Mouse (Mus musculus): Measurements from ENCODE around the gene Gdf15. TPM values are rescaled to one million over a fixed set of nuclear protein-coding genes. Genes with fewer than 3 reads are reported as not detected.

Gdf15 gene
- polyA plus RNA-seq, 1 experiment, result not detected

DNA sequence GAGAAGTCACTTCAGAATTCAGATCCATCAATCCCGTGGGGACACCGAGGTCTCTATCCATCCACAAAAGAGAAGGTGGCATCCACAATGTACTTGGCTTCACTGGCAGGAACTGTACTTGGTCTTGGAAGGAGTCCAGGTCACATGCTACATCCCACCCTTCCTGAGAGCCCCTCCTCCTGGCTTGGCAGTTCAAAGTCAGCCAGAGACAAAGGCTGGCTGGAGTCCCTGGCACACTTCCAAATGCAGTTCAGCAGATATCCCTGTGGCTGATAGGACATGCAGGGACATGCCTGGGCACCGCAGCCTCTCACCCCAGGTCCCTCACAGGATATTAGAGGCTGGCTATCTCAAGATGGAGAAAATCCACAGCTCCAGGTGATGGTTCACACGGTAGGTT, 17.1 kb upstream of the Gdf15 start:
- TF ChIP-seq TAL1 (IDR thresholded peaks at IDR 0.05; ENCODE audit: low read length) (no peak), GATA1 (IDR thresholded peaks at IDR 0.05; ENCODE audit: low read length) (no peak)
- H3K9me3 ChIP-seq (ENCODE audit: control insufficient read depth, low read length), result no peaks in the 10 kb centered on the region
- peaks cover 33% of the 10 kb centered on the region for H3K4me1 ChIP-seq (ENCODE audit: control insufficient read depth)
- H3K27me3 ChIP-seq (ENCODE audit: control insufficient read depth), result no peaks in the 10 kb centered on the region
- peaks cover 41% of the 10 kb centered on the region for H3K36me3 ChIP-seq (ENCODE audit: control insufficient read depth)
- no peak overlapping the region for H3K4me3 ChIP-seq (replicated peaks)

DNA sequence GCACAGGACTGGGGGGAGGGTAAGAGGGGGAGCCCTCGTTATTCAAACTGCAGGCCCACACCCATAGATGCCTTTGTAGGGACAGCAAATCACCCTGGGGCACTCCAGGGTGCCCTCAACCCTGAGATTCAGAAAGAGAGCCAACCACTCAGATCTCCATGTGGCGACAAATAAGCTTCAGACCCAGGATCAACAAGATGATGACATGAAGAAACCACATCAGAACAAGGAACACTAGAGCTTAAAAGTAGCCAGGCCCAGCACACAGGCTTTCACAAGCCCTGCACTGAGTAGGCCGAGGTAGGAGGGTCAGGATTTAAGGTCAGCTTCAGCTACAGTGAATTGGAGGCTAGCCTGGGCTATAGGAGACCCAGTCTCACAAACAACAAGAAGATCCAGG, 16.7 kb upstream of the Gdf15 start:
- TF ChIP-seq GATA1 (IDR thresholded peaks at IDR 0.05; ENCODE audit: low read length), result no peak
- TF ChIP-seq TAL1 (IDR thresholded peaks at IDR 0.05; ENCODE audit: low read length), result no peak
- H3K9me3 ChIP-seq (ENCODE audit: control insufficient read depth, low read length), result no peaks in the 10 kb centered on the region
- H3K4me1 ChIP-seq (ENCODE audit: control insufficient read depth), result peaks cover 32% of the 10 kb centered on the region
- H3K36me3 ChIP-seq (ENCODE audit: control insufficient read depth), result peaks cover 38% of the 10 kb centered on the region
- no peaks in the 10 kb centered on the region for H3K27me3 ChIP-seq (ENCODE audit: control insufficient read depth)
- no peak overlapping the region for H3K4me3 ChIP-seq (replicated peaks)

DNA sequence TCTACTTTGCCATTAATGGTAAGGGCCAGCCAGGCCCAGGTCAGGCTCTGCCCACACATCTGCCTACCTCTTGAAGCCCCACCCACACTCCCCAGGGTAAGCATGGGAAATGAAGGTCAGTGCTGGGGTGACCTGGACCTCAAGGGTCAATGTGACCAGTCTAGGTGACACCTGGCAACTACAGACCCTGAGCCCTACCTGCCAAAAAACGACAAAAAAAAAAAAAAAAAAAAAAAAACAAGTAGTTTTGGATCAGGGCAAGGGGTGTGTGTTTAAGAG, 15.8 kb upstream of the Gdf15 start:
- TF ChIP-seq GATA1 (IDR thresholded peaks at IDR 0.05; ENCODE audit: low read length) (no peak), TAL1 (IDR thresholded peaks at IDR 0.05; ENCODE audit: low read length) (no peak)
- Histone ChIP-seq H3K9me3 (ENCODE audit: control insufficient read depth, low read length) (no peaks in the 10 kb centered on the region), H3K27me3 (ENCODE audit: control insufficient read depth) (no peaks in the 10 kb centered on the region), H3K36me3 (ENCODE audit: control insufficient read depth) (peaks cover 38% of the 10 kb centered on the region), H3K4me3 (replicated peaks) (no peak overlapping the region), H3K4me1 (ENCODE audit: control insufficient read depth) (peaks cover 34% of the 10 kb centered on the region)

DNA sequence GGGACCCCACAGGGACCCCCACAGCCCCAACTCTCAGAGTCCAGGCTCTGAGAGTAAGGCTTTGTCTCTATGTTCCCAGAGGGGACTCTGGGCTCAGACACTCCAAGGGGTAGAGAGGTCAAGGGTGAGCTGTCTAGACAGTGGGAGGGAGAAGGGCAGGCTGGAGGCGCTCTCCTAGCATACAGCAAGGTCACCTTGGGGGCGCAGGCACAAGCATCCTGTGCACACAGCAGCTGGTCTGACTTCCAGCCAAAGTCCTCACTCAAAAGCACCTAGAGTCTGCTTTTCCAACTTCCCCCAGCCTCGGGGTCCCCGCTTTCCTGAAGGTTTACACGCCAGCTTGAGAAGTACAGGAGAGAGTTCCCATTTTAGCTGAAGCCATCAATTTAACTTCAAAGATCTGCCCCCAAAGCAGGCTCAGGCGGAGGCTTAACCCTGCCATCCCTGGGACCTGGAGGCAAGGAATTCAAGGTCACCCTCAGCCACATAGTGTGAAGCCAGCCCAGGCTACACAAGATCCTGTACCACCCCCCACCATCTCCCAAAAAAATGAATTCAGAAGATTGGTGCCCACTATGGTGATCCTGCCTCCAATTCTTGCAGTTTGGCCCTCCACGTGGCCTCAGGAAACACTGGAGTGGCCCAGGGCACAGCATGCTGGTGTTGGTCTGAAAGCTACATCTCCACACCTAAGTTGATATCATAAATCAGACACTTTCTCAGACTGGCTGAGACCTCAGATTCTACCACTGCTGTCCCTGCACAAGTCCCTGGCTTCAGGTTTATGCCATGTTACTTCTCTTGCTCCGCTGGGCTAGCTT, 15.3 kb upstream of the Gdf15 start:
- 0 out of 2 replicates have a peak, but pooled peaks cover 2% of the 10 kb centered on the region for H3K27me3 ChIP-seq (ENCODE audit: control insufficient read depth)
- peaks cover 36% of the 10 kb centered on the region for H3K4me1 ChIP-seq (ENCODE audit: control insufficient read depth)
- TF ChIP-seq TAL1 (IDR thresholded peaks at IDR 0.05; ENCODE audit: low read length), result no peak
- TF ChIP-seq GATA1 (IDR thresholded peaks at IDR 0.05; ENCODE audit: low read length), result no peak
- no peaks in the 10 kb centered on the region for H3K9me3 ChIP-seq (ENCODE audit: control insufficient read depth, low read length)
- no peak overlapping the region for H3K4me3 ChIP-seq (replicated peaks)
- H3K36me3 ChIP-seq (ENCODE audit: control insufficient read depth), result peaks cover 36% of the 10 kb centered on the region

DNA sequence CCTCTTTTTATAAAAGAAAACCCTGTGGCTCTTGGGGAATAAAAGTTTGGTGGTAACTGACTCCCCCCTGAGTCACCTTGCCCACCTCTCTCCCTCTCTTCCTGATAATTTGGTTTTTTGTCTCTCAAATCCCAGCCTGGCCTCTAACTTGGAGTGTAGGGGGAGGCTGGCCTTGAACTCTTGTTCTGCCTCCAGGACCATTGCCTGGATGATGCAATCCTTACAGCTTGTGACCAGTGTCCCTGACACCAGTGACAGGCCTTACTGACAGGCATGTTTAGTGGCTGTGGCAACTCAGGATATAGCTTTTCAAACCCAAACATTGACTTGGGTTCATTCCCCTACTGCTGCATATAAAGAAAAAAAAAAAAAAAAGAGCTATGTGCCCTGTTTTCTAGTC, 14.5 kb upstream of the Gdf15 start:
- H3K36me3 ChIP-seq (ENCODE audit: control insufficient read depth), result peaks cover 29% of the 10 kb centered on the region
- no peaks in the 10 kb centered on the region for H3K9me3 ChIP-seq (ENCODE audit: control insufficient read depth, low read length)
- 0 out of 2 replicates have a peak, but pooled peaks cover 2% of the 10 kb centered on the region for H3K27me3 ChIP-seq (ENCODE audit: control insufficient read depth)
- H3K4me3 ChIP-seq (replicated peaks), result no peak overlapping the region
- TF ChIP-seq TAL1 (IDR thresholded peaks at IDR 0.05; ENCODE audit: low read length), result no peak
- TF ChIP-seq GATA1 (IDR thresholded peaks at IDR 0.05; ENCODE audit: low read length), result no peak
- peaks cover 36% of the 10 kb centered on the region for H3K4me1 ChIP-seq (ENCODE audit: control insufficient read depth)

DNA sequence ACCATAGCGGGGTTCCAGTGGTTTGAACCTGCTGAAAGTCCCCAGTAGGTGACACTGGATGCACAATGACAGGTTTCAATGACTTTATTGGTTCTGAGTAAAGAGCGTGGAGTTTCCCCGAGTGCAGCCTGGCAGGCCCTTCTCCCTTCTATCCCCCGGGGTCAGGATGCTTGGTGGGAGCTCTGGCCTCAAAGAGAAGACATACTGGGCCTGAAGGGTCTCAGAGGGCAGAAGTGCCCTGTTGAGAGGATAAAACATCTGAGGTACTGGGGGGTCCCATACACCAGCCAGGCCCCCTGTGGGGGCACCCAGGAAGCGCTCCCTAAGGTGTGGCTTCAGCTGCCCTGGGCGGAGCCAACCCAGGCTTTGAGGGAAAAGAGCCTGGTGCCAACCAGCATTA, 14.1 kb upstream of the Gdf15 start:
- no peak for TF ChIP-seq GATA1 (IDR thresholded peaks at IDR 0.05; ENCODE audit: low read length)
- TF ChIP-seq TAL1 (IDR thresholded peaks at IDR 0.05; ENCODE audit: low read length), result no peak
- H3K36me3 ChIP-seq (ENCODE audit: control insufficient read depth), result peaks cover 26% of the 10 kb centered on the region
- H3K9me3 ChIP-seq (ENCODE audit: control insufficient read depth, low read length), result no peaks in the 10 kb centered on the region
- H3K27me3 ChIP-seq (ENCODE audit: control insufficient read depth), result 0 out of 2 replicates have a peak, but pooled peaks cover 2% of the 10 kb centered on the region
- H3K4me3 ChIP-seq (replicated peaks), result no peak overlapping the region
- H3K4me1 ChIP-seq (ENCODE audit: control insufficient read depth), result peaks cover 36% of the 10 kb centered on the region

DNA sequence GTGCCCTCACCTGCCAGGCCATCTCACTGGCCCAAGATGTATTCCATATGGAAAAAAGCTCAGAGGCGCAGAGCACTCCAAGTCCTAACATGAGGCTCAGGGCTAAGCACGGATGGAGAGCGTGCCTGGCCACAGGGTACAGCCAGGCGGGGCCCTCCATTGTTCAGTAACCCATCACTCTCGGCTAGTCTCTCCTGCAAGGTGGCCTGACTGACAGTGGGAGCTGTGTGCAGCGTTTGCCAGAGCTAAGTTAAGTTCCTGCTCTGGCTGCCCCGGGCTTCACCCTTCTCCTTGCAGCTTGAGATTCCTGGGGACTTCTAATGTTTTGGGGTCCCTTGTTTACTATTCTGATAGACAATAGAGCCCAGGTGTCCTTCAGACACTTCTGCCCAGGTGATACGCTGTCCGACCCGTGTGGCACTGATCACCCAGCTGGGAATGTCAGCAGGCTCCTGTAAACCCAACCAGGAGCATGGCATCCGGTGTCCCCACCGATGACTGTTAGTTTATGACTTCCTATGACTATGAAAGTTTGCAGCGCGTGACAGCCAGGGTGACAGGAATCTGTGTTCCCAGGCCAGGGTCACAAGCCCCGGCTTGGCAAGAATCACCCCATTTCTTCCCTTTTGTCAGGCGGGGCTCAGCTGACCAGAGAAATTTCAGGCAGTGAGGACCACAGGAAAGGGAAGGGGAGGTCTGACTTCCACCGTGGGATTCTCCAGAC, 13.4 kb upstream of the Gdf15 start:
- Histone ChIP-seq H3K4me3 (replicated peaks) (no peak overlapping the region), H3K36me3 (ENCODE audit: control insufficient read depth) (peaks cover 19% of the 10 kb centered on the region), H3K27me3 (ENCODE audit: control insufficient read depth) (0 out of 2 replicates have a peak, but pooled peaks cover 2% of the 10 kb centered on the region), H3K4me1 (ENCODE audit: control insufficient read depth) (peaks cover 36% of the 10 kb centered on the region), H3K9me3 (ENCODE audit: control insufficient read depth, low read length) (no peaks in the 10 kb centered on the region)
- TF ChIP-seq GATA1 (IDR thresholded peaks at IDR 0.05; ENCODE audit: low read length), result no peak
- TF ChIP-seq TAL1 (IDR thresholded peaks at IDR 0.05; ENCODE audit: low read length), result no peak

DNA sequence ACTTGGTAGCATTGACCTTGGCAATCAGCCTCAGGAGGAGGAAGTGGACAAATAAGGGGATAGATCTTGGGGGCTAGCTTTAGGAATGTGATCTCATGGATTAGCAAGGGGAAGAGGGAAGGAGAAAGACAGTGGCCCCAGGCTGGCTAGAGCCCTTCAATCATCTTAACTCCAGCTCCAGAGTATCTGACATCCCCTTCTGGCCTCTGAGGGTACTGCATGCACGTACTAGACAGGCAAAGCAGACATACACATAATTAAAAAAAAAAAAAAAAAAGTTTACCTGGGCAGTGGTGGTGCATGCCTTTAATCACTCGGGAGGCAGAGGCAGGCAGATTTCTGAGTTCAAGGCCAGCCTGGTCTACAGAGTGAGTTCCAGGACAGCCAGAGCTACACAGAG, 11.8 kb upstream of the Gdf15 start:
- peaks cover 29% of the 10 kb centered on the region for H3K4me1 ChIP-seq (ENCODE audit: control insufficient read depth)
- no peaks in the 10 kb centered on the region for H3K9me3 ChIP-seq (ENCODE audit: control insufficient read depth, low read length)
- TF ChIP-seq GATA1 (IDR thresholded peaks at IDR 0.05; ENCODE audit: low read length) (no peak), TAL1 (IDR thresholded peaks at IDR 0.05; ENCODE audit: low read length) (no peak)
- H3K4me3 ChIP-seq (replicated peaks), result no peak overlapping the region
- H3K36me3 ChIP-seq (ENCODE audit: control insufficient read depth), result peaks cover 4% of the 10 kb centered on the region
- H3K27me3 ChIP-seq (ENCODE audit: control insufficient read depth), result 0 out of 2 replicates have a peak, but pooled peaks cover 2% of the 10 kb centered on the region

DNA sequence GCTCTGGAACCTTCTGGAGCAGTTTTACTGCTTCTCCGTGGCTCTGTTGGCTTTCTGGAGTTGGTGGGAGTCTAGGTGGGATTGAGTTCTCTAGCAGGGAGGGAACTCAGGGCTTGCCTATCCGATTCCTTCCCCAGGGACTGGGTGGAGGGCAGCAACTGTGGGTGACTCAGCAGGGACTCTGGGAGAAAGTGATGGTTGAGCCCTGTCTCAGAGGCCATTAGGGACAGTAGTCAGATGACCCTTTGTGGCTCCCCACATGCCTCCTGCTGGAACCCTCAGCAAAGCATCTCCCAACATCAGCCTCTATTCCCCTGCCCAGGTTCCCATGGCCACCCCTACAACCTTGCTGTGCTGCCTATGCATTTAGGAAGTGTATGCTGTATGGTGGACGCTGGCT, 10.8 kb upstream of the Gdf15 start:
- no peak overlapping the region for H3K4me3 ChIP-seq (replicated peaks)
- TF ChIP-seq TAL1 (IDR thresholded peaks at IDR 0.05; ENCODE audit: low read length) (no peak), GATA1 (IDR thresholded peaks at IDR 0.05; ENCODE audit: low read length) (no peak)
- H3K9me3 ChIP-seq (ENCODE audit: control insufficient read depth, low read length), result no peaks in the 10 kb centered on the region
- H3K36me3 ChIP-seq (ENCODE audit: control insufficient read depth), result no peaks in the 10 kb centered on the region
- 0 out of 2 replicates have a peak, but pooled peaks cover 2% of the 10 kb centered on the region for H3K27me3 ChIP-seq (ENCODE audit: control insufficient read depth)
- H3K4me1 ChIP-seq (ENCODE audit: control insufficient read depth), result peaks cover 22% of the 10 kb centered on the region
